Mouse (Mus musculus) ES-E14 (cell line): ENCODE results near the gene Hoxc11. TPM values are rescaled to one million over a fixed set of nuclear protein-coding genes. Genes with fewer than 3 reads are reported as not detected.

ENCODE experiments used
- DNase-seq: peaks from one replicate; pipeline ENCODE4 v3.0.0-alpha.2; 2013; ENCODE audit warnings: low read depth, low spot score
- H3K27ac ChIP-seq: 2 replicates; pipeline ENCODE4 v1.5.1; 2012; ENCODE audit warnings: low read depth, mild to moderate bottlenecking, low read length, moderate library complexity, mixed read lengths; ENCODE audit not compliant: poor library complexity, insufficient read depth, severe bottlenecking
- H3K36me3 ChIP-seq: 2 replicates; pipeline ENCODE4 v1.6.1; 2012; ENCODE audit warnings: mild to moderate bottlenecking, low read length, moderate library complexity, mixed read lengths; ENCODE audit not compliant: control insufficient read depth, poor library complexity, insufficient read depth, severe bottlenecking
- H3K4me1 ChIP-seq, 2 experiments: fragments of 150-350 bp in 1 of 2; sonication (generic) in 1 of 2; 2 replicates each; pipeline ENCODE4 v1.6.1; 2012; ENCODE audit warnings: low read length in 2 of 2, mild to moderate bottlenecking in 1 of 2, mixed read lengths in 1 of 2; ENCODE audit not compliant: control insufficient read depth in 2 of 2, insufficient read depth in 2 of 2, poor library complexity in 1 of 2
- H3K4me3 ChIP-seq, 2 experiments: fragments of 150-350 bp in 1 of 2; sonication (generic) in 1 of 2; 2 replicates each; pipeline ENCODE4 v1.5.1; 2012; ENCODE audit warnings: low read length in 2 of 2, low read depth in 1 of 2, mild to moderate bottlenecking in 1 of 2, mixed read lengths in 1 of 2; ENCODE audit not compliant: insufficient read depth in 1 of 2, poor library complexity in 1 of 2, severe bottlenecking in 1 of 2
- H3K9ac ChIP-seq: 2 replicates; pipeline ENCODE4 v1.6.1; 2012; ENCODE audit warnings: low read depth, mild to moderate bottlenecking, low read length, mixed read lengths; ENCODE audit not compliant: poor library complexity, insufficient read depth, severe bottlenecking
- H3K9me3 ChIP-seq: fragments of 150-350 bp; sonication (generic); 2 replicates; pipeline ENCODE4 v1.6.1; 2012; ENCODE audit warnings: low read depth, mild to moderate bottlenecking, low read length; ENCODE audit not compliant: control insufficient read depth, insufficient read depth
- CHD2 ChIP-seq: IDR thresholded peaks from 2 replicates; pipeline ENCODE4 v1.6.1; 2014; ENCODE audit warnings: mild to moderate bottlenecking, low read depth, low read length, inconsistent platforms
- HCFC1 ChIP-seq: IDR thresholded peaks from 2 replicates; pipeline ENCODE4 v1.6.1; 2012; ENCODE audit warnings: low read length, inconsistent platforms, borderline replicate concordance; ENCODE audit not compliant: insufficient read depth
- MAFK ChIP-seq: IDR thresholded peaks from 2 replicates; pipeline ENCODE4 v1.6.1; 2014; ENCODE audit warnings: mild to moderate bottlenecking, low read depth, low read length, inconsistent platforms; ENCODE audit not compliant: insufficient read depth
- ZC3H11A ChIP-seq: IDR thresholded peaks from 2 replicates; pipeline ENCODE4 v1.6.1; 2012; ENCODE audit warnings: low read depth, mild to moderate bottlenecking, inconsistent platforms, low read length, borderline replicate concordance
- ZNF384 ChIP-seq: IDR thresholded peaks from 2 replicates; pipeline ENCODE4 v1.6.1; 2012; ENCODE audit warnings: low read depth, low read length, inconsistent platforms
- in situ Hi-C, 2 experiments: fragments of 600-800 bp; cut with MboI; formaldehyde crosslinking; loops; one replicate each; pipeline ENCODE4 v1.15.1; 2025; ENCODE audit warnings: low sequenced_read_pairs in 2 of 2, inconsistent platforms in 1 of 2; ENCODE audit not compliant: unreplicated experiment in 2 of 2
- total RNA-seq: library from RNA; depleted of rRNA; stranded (reverse); fragments of 300-350 nt; gene quantifications from 2 replicates; pipeline ENCODE4 v1.2.3, GENCODE M21; 2012

The Hoxc11 gene
- total RNA-seq, 1 experiment, result not detected

DNA sequence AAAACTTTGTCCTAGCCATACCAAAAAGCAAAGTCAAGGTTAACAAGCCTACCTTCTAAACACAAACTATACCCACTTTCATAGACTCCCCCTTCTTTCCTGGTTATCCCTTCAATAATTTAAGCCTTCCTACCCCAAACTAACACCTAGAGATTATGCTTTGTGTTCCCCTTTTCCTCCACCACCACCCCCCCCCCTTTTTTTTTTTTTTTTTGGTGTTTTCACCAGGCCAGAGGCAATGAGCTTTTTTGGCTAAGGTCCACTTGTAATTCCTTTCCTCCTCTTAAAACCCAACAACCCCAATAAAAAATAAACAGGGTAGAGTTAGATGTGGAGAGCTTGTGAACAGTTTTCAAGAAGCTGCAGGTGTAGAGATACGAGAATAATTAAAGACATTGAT lies 15.1 kb downstream of the Hoxc11 start:
- Histone ChIP-seq H3K4me3 (no peak overlapping the region), H3K9ac (no peak overlapping the region), H3K36me3 (no peaks in the 10 kb centered on the region), H3K27ac (no peak overlapping the region), H3K4me1 (peaks cover 0 to 2% of the 10 kb centered on the region in 2 experiments; a peak in 1 of 4 replicates), H3K9me3 (no peaks in the 10 kb centered on the region)
- DNase-seq, result no peak
- TF ChIP-seq MAFK, result no peak
- no peak for TF ChIP-seq ZNF384
- no peak for TF ChIP-seq CHD2
- no peak for TF ChIP-seq HCFC1
- in situ Hi-C loops, result no loop called here

DNA sequence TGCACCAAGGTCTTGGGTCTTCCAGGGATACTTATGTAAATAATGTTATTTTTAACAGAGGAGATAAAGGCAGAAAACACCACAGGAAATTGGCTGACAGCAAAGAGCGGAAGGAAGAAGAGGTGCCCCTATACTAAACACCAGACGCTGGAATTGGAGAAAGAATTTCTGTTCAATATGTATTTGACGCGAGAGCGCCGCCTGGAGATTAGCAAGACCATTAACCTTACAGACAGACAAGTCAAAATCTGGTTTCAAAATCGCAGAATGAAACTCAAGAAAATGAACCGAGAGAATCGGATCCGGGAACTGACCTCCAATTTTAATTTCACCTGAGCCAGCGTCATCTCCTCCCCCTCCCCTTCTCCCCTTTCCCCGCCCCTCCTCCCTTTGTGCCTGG lies 16.5 kb downstream of the Hoxc11 start:
- Histone ChIP-seq H3K36me3 (no peaks in the 10 kb centered on the region), H3K9me3 (no peaks in the 10 kb centered on the region), H3K9ac (no peak overlapping the region), H3K4me1 (peaks cover 0 to 3% of the 10 kb centered on the region in 2 experiments; a peak in 1 of 4 replicates), H3K4me3 (no peak overlapping the region), H3K27ac (no peak overlapping the region)
- no peak for DNase-seq
- in situ Hi-C loops, result no loop called here
- no peak for TF ChIP-seq MAFK
- TF ChIP-seq HCFC1, result no peak
- no peak for TF ChIP-seq ZC3H11A
- TF ChIP-seq CHD2, result no peak
- no peak for TF ChIP-seq ZNF384

DNA sequence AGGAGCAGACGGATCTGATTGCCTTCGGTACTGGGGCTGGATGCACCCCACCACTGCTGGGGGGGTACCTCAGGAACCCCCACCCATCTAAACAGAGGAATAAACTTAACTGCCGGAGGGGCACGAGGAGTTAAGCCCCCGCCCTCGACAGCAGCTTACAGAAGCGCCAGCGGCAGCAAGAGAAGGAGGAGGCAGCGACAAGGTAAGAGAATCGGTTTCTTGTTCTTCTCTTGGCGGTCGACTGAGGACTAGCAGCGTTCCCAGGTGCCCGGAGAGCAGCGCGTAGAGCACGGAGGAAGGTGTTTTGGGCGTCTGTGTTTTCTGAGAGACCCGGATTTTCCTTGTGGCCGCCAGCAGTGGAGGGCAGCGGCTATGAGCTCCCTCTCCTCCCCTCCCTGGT lies 18.0 kb downstream of the Hoxc11 start:
- in situ Hi-C loops, result no loop called here
- DNase-seq, result no peak
- no peaks in the 10 kb centered on the region for H3K36me3 ChIP-seq
- H3K27ac ChIP-seq, result no peak overlapping the region
- H3K9me3 ChIP-seq, result no peaks in the 10 kb centered on the region
- H3K4me3 ChIP-seq, result no peak overlapping the region
- peaks cover 0 to 8% of the 10 kb centered on the region in 2 experiments; a peak in 1 of 4 replicates for H3K4me1 ChIP-seq
- no peak overlapping the region for H3K9ac ChIP-seq
- TF ChIP-seq ZNF384, result no peak
- no peak for TF ChIP-seq HCFC1
- no peak for TF ChIP-seq MAFK
- no peak for TF ChIP-seq CHD2
- TF ChIP-seq ZC3H11A, result no peak

DNA sequence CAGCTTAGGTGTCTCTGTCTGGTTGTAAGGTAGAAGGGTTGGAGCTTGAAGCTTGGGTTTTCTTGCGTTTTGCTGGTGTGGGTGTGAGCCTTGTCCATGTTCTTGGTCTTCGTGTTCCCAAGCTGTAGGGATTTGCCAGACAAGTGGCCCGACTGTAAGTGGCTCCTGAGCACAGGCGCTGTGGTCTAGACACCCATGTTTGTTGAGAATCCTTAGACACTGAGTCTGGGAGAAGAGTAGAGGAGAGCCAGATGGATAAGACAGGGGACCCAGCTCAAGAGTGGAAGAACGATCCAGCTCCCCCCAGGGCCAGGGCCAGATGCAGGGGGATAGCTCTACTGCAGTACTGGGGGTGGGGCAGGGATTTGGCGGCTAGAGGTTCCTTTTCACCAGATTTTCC lies 18.5 kb downstream of the Hoxc11 start:
- no peaks in the 10 kb centered on the region for H3K9me3 ChIP-seq
- no peak overlapping the region for H3K9ac ChIP-seq
- H3K36me3 ChIP-seq, result no peaks in the 10 kb centered on the region
- TF ChIP-seq MAFK (no peak), HCFC1 (no peak), CHD2 (no peak), ZC3H11A (no peak), ZNF384 (no peak)
- H3K27ac ChIP-seq, result no peak overlapping the region
- H3K4me3 ChIP-seq, result no peak overlapping the region
- no peak for DNase-seq
- peaks cover 0 to 6% of the 10 kb centered on the region in 2 experiments; a peak in 1 of 4 replicates for H3K4me1 ChIP-seq
- in situ Hi-C loops, result no loop called here

DNA sequence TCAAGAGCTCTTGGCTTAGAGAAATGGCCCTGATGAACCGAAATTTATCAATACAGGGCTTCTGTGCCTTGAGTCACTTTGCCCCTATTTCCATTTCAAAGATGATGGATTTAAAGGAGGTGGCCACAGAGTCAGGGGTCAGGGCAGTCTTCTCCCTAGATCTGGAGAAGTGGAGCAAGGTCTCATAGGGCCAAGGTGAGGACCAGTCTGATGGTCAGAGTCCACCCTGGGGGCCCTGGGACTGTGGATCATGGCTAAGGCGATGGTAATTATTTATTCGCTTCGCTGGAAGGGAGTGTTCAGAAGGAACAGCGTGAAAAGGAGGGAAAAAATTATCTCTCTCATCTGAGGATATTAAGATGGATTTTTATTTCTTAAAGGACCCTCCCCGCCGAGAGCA lies 20.8 kb downstream of the Hoxc11 start:
- in situ Hi-C loops, result loop anchor here in 1 of 2 experiments (25.0 kb wide), 1 partner anchor 337 kb away; the partner anchor contains the start of gene Gpr84
- H3K9me3 ChIP-seq, result no peaks in the 10 kb centered on the region
- TF ChIP-seq ZNF384 (no peak), HCFC1 (no peak), CHD2 (no peak), MAFK (no peak), ZC3H11A (no peak)
- H3K27ac ChIP-seq, result no peak overlapping the region
- H3K9ac ChIP-seq, result no peak overlapping the region
- H3K4me3 ChIP-seq, result no peak overlapping the region
- H3K36me3 ChIP-seq, result no peaks in the 10 kb centered on the region
- peaks cover 0 to 6% of the 10 kb centered on the region in 2 experiments; a peak in 1 of 4 replicates for H3K4me1 ChIP-seq
- DNase-seq, result no peak
